27 mouse cellular contexts compared by ENCODE assay signal in genomic region chr19:9038136-9038535, GRCm38 (mm10). TPM values are rescaled to one million over a fixed set of nuclear protein-coding genes. Genes with fewer than 3 reads are reported as not detected.
A peak's percentile ranks its signal among the peaks of the same experiment; 100 is the strongest.
DNase-seq lines count a peak whose midpoint lies in the region; ATAC-seq lines count a peak whose summit lies in the region.
"Had no signal": no experiment of that assay in that cellular context is flagged by ENCODE, and none has a peak within 500 bp of the region (broad histone marks: within the 10 kb centered on the region; RNA-seq: fewer than 3 reads in every experiment).

No protein-coding gene starts in this region.

- peak; percentile 77 for DNase-seq in CD4-positive helper T cell, adult 2 months (ENCODE audit: low read depth, low spot score)
- peak; percentile 28 to 63 for DNase-seq in CD8-positive naive resting alpha-beta T cell, adult 2 months (ENCODE audit: low read depth in 2 of 2, low spot score in 2 of 2)
- peak; percentile 56 for DNase-seq in thymus, postnatal 0 days (ENCODE audit: low spot score)
- DNase-seq in layer of hippocampus, adult 9-11 months, result no peak
- no peak for DNase-seq in neural tube, embryonic 10.5 days (ENCODE audit: extremely low spot score, low spot score)
- DNase-seq in layer of hippocampus, adult 11-12 months (ENCODE audit: low spot score), result no peak
- DNase-seq in lung, postnatal 4 days, result no peak
- DNase-seq: cerebellum, adult 2 months; heart, adult 18-20 months; heart, postnatal 4 days; kidney, adult 8-10 months; kidney, postnatal 25 days; lung, adult 18-20 months; lung, postnatal 14 days; right cerebral cortex, postnatal 25 days had no signal

- peak; percentile 62 for ATAC-seq in megakaryocyte, adult 5-6 weeks (ENCODE audit: poor library complexity, severe bottlenecking)
- ATAC-seq: hindbrain, embryonic 16.5 days had no signal

RNA-seq across cellular contexts. Expression of gene Ahnak, which starts 49.1 kb away (rescaled TPM):
- 372 and 397 TPM in 2 replicates for total RNA-seq in megakaryocyte, adult 5-6 weeks (2015)
- 659 and 727 TPM in 2 replicates for total RNA-seq in megakaryocyte, adult 5-6 weeks (2017)
- polyA plus RNA-seq in thymus, postnatal 0 days (2015; fragmentation: Nextera tagmentation; extraction: Ambion mirVana), result 20.3 and 22.3 TPM in 2 replicates

RNA-seq across cellular contexts. Expression of gene Scgb1a1, which starts 49.6 kb away (rescaled TPM):
- 0.82 and 1.5 TPM in 2 replicates for total RNA-seq in megakaryocyte, adult 5-6 weeks (2015)
- total RNA-seq in megakaryocyte, adult 5-6 weeks (2017), result 1.6 TPM in 1 of 2 replicates, not detected in the other
- polyA plus RNA-seq in thymus, postnatal 0 days (2015; fragmentation: Nextera tagmentation; extraction: Ambion mirVana), result 10.7 and 11.0 TPM in 2 replicates
- total RNA-seq: adrenal gland, postnatal 4 days; CH12.LX; gastrocnemius, adult 8-10 months; heart, postnatal 4 days; left cerebral cortex, adult 8-10 months; liver, adult 2 months; MEL had no signal
- polyA plus RNA-seq: cerebellum, adult 2 months; embryonic facial prominence, embryonic 10.5 days; forebrain, embryonic 11.5 days; hindbrain, embryonic 16.5 days; limb, embryonic 10.5 days; neural tube, embryonic 15.5 days had no signal

Comparison
In these comparisons a context has a peak if more than half of its experiments do, and no peak if none do; other contexts are left out.
1. DNase-seq: peak in CD4-positive helper T cell, adult 2 months (single experiment), CD8-positive naive resting alpha-beta T cell, adult 2 months (2 of 2) and thymus, postnatal 0 days (single experiment); none in layer of hippocampus, adult 9-11 months (single experiment), neural tube, embryonic 10.5 days (single experiment), layer of hippocampus, adult 11-12 months (single experiment) and lung, postnatal 4 days (0 of 2).